Mouse (Mus musculus): ENCODE measurements around the gene C77080. TPM values are rescaled to one million over a fixed set of nuclear protein-coding genes. Genes with fewer than 3 reads are reported as not detected.
A peak's percentile ranks its signal among the peaks of the same experiment; 100 is the strongest.

Gene C77080
- polyA plus RNA-seq, 1 experiment from 2014 or later = 9.6 TPM

- H3K9me3 ChIP-seq (ENCODE audit: control insufficient read depth, low read length) = no peaks in the 10 kb centered on the region
- H3K4me2 ChIP-seq (replicated peaks; ENCODE audit: low read depth) = peak overlapping the region; percentile 77
- peak; percentile 61 for ATAC-seq (ENCODE audit: low FRiP score, low TSS enrichment)
- under 1% methylated on average over 45 of the region's 74 CpGs for WGBS
- TF ChIP-seq CTCF (IDR thresholded peaks at IDR 0.05; ENCODE audit: low read depth) (no peak), EP300 (optimal IDR thresholded peaks at IDR 0.05) (no peak)
- peak; percentile 61 for DNase-seq (ENCODE audit: low spot score)
- H3K27me3 ChIP-seq (ENCODE audit: control insufficient read depth, insufficient read depth, low read length) = no peaks in the 10 kb centered on the region
- H3K36me3 ChIP-seq (ENCODE audit: control insufficient read depth, insufficient read depth, low read length) = no peaks in the 10 kb centered on the region
- peak overlapping the region; percentile 64 for H3K4me3 ChIP-seq (ENCODE audit: low read depth, low read length)
- H3K4me1 ChIP-seq (replicated peaks; ENCODE audit: control insufficient read depth, insufficient read depth) = peaks cover 5% of the 10 kb centered on the region; the same call in 1 of the 2 replicates
- H3K9ac ChIP-seq (ENCODE audit: low read length) = peak overlapping the region; percentile 85
- peak overlapping the region; percentile 88 for H3K27ac ChIP-seq (replicated peaks)
These were observed 72.2 kb downstream of the C77080 start for GRCm38 (mm10) chr4:129188803-129189541.

GRCm38 (mm10) chr4:129188041-129188659, 73.1 kb downstream of the C77080 start:
- H3K4me2 ChIP-seq (replicated peaks; ENCODE audit: low read depth) = peak overlapping the region; percentile 77
- peak overlapping the region; percentile 64 for H3K4me3 ChIP-seq (ENCODE audit: low read depth, low read length)
- H3K9me3 ChIP-seq (ENCODE audit: control insufficient read depth, low read length) = no peaks in the 10 kb centered on the region
- no peaks in the 10 kb centered on the region for H3K36me3 ChIP-seq (ENCODE audit: control insufficient read depth, insufficient read depth, low read length)
- no peak for DNase-seq (ENCODE audit: low spot score)
- WGBS = 38% methylated on average over 5 of the region's 5 CpGs
- H3K9ac ChIP-seq (ENCODE audit: low read length) = 0 out of 2 replicates have a peak overlapping the region, but pooled peaks have one; percentile 85
- H3K4me1 ChIP-seq (replicated peaks; ENCODE audit: control insufficient read depth, insufficient read depth) = peaks cover 5% of the 10 kb centered on the region; the same call in 1 of the 2 replicates
- H3K27ac ChIP-seq (replicated peaks) = no peak overlapping the region; the same call in 1 of the 2 replicates
- H3K27me3 ChIP-seq (ENCODE audit: control insufficient read depth, insufficient read depth, low read length) = no peaks in the 10 kb centered on the region
- no peak for ATAC-seq (ENCODE audit: low FRiP score, low TSS enrichment)
- TF ChIP-seq EP300 (optimal IDR thresholded peaks at IDR 0.05) (no peak), CTCF (IDR thresholded peaks at IDR 0.05; ENCODE audit: low read depth) (no peak)

- WGBS = 50% methylated on average over 1 of the region's 1 CpGs
- H3K36me3 ChIP-seq (ENCODE audit: control insufficient read depth, insufficient read depth, low read length) = 0 out of 2 replicates have a peak, but pooled peaks cover 5% of the 10 kb centered on the region
- TF ChIP-seq CTCF (IDR thresholded peaks at IDR 0.05; ENCODE audit: low read depth) (peak; percentile 67), EP300 (optimal IDR thresholded peaks at IDR 0.05) (no peak)
These were observed 81.6 kb downstream of the C77080 start for GRCm38 (mm10) chr4:129179560-129179959.

GRCm38 (mm10) chr4:129172529-129172928, 88.7 kb downstream of the C77080 start:
- Histone ChIP-seq H3K27ac (replicated peaks) (no peak overlapping the region), H3K4me3 (ENCODE audit: low read depth, low read length) (no peak overlapping the region), H3K4me2 (replicated peaks; ENCODE audit: low read depth) (no peak overlapping the region), H3K9me3 (ENCODE audit: control insufficient read depth, low read length) (no peaks in the 10 kb centered on the region), H3K4me1 (replicated peaks; ENCODE audit: control insufficient read depth, insufficient read depth) (no peaks in the 10 kb centered on the region), H3K36me3 (ENCODE audit: control insufficient read depth, insufficient read depth, low read length) (peaks cover 5% of the 10 kb centered on the region; the same call in 1 of the 2 replicates), H3K9ac (ENCODE audit: low read length) (no peak overlapping the region), H3K27me3 (ENCODE audit: control insufficient read depth, insufficient read depth, low read length) (no peaks in the 10 kb centered on the region)
- WGBS = 77% methylated on average over 1 of the region's 1 CpGs
- ATAC-seq (ENCODE audit: low FRiP score, low TSS enrichment) (no peak), DNase-seq (ENCODE audit: low spot score) (no peak)
- TF ChIP-seq CTCF (IDR thresholded peaks at IDR 0.05; ENCODE audit: low read depth) (peak; percentile 41), EP300 (optimal IDR thresholded peaks at IDR 0.05) (no peak)

More at GRCm38 (mm10) chr4:129179560-129179959, 81.6 kb downstream of the C77080 start:
- ATAC-seq (ENCODE audit: low FRiP score, low TSS enrichment) = no peak
- Histone ChIP-seq H3K27ac (replicated peaks) (no peak overlapping the region), H3K27me3 (ENCODE audit: control insufficient read depth, insufficient read depth, low read length) (no peaks in the 10 kb centered on the region), H3K9me3 (ENCODE audit: control insufficient read depth, low read length) (no peaks in the 10 kb centered on the region), H3K4me3 (ENCODE audit: low read depth, low read length) (no peak overlapping the region), H3K9ac (ENCODE audit: low read length) (no peak overlapping the region), H3K4me1 (replicated peaks; ENCODE audit: control insufficient read depth, insufficient read depth) (no peaks in the 10 kb centered on the region), H3K4me2 (replicated peaks; ENCODE audit: low read depth) (no peak overlapping the region)
- DNase-seq (ENCODE audit: low spot score) = no peak

Small RNAs within 50 kb of the gene (microRNA-seq; reads per million reads assigned to microRNA genes)
- gene Gm22994 = not detected

Other genes with a start within 250 kb of the C77080 start
- gene Rnf19b, start 203.1 kb downstream of the C77080 start, polyA plus RNA-seq (2015; fragmentation: Nextera tagmentation; extraction: Ambion mirVana) = 7.0 and 7.6 TPM in 2 replicates
- 106 and 115 TPM in 2 replicates for gene Tmem54, start 155.9 kb downstream of the C77080 start, polyA plus RNA-seq (2015; fragmentation: Nextera tagmentation; extraction: Ambion mirVana)
- 0.91 and 0.99 TPM in 2 replicates for gene Hpca, start 139.4 kb downstream of the C77080 start, polyA plus RNA-seq (2015; fragmentation: Nextera tagmentation; extraction: Ambion mirVana)
- gene Fndc5, start 124.4 kb downstream of the C77080 start, polyA plus RNA-seq (2015; fragmentation: Nextera tagmentation; extraction: Ambion mirVana) = 2.0 and 2.4 TPM in 2 replicates
- gene S100pbp, start 71.7 kb downstream of the C77080 start, polyA plus RNA-seq (2015; fragmentation: Nextera tagmentation; extraction: Ambion mirVana) = 3.7 and 4.5 TPM in 2 replicates
- gene Yars, start 71.6 kb downstream of the C77080 start, polyA plus RNA-seq (2015; fragmentation: Nextera tagmentation; extraction: Ambion mirVana) = 41.3 and 44.2 TPM in 2 replicates
- 2.9 and 3.2 TPM in 2 replicates for gene Sync, start 26.2 kb upstream of the C77080 start, polyA plus RNA-seq (2015; fragmentation: Nextera tagmentation; extraction: Ambion mirVana)
- 149 and 153 TPM in 2 replicates for gene Rbbp4, start 74.0 kb upstream of the C77080 start, polyA plus RNA-seq (2015; fragmentation: Nextera tagmentation; extraction: Ambion mirVana)
- 41.7 and 42.5 TPM in 2 replicates for gene Zbtb8os, start 74.3 kb upstream of the C77080 start, polyA plus RNA-seq (2015; fragmentation: Nextera tagmentation; extraction: Ambion mirVana)
- 12.2 and 13.0 TPM in 2 replicates for gene Zbtb8a, start 116.7 kb upstream of the C77080 start, polyA plus RNA-seq (2015; fragmentation: Nextera tagmentation; extraction: Ambion mirVana)
- gene Zbtb8b, start 179.4 kb upstream of the C77080 start, polyA plus RNA-seq (2015; fragmentation: Nextera tagmentation; extraction: Ambion mirVana) = 0.68 and 0.72 TPM in 2 replicates
- 16.7 and 17.9 TPM in 2 replicates for gene Bsdc1, start 200.2 kb upstream of the C77080 start, polyA plus RNA-seq (2015; fragmentation: Nextera tagmentation; extraction: Ambion mirVana)
- 0.07 TPM in 1 of 2 replicates, not detected in the other for gene Tssk3, start 229.6 kb upstream of the C77080 start, polyA plus RNA-seq (2015; fragmentation: Nextera tagmentation; extraction: Ambion mirVana)
- gene Fam229a, start 229.8 kb upstream of the C77080 start, polyA plus RNA-seq (2015; fragmentation: Nextera tagmentation; extraction: Ambion mirVana) = 0.36 and 0.44 TPM in 2 replicates